Mouse (Mus musculus): ENCODE results near the gene Gm20388. TPM values are rescaled to one million over a fixed set of nuclear protein-coding genes. Genes with fewer than 3 reads are reported as not detected.

The Gm20388 gene
- polyA plus RNA-seq, 1 experiment from 2014 or later: not detected

DNA sequence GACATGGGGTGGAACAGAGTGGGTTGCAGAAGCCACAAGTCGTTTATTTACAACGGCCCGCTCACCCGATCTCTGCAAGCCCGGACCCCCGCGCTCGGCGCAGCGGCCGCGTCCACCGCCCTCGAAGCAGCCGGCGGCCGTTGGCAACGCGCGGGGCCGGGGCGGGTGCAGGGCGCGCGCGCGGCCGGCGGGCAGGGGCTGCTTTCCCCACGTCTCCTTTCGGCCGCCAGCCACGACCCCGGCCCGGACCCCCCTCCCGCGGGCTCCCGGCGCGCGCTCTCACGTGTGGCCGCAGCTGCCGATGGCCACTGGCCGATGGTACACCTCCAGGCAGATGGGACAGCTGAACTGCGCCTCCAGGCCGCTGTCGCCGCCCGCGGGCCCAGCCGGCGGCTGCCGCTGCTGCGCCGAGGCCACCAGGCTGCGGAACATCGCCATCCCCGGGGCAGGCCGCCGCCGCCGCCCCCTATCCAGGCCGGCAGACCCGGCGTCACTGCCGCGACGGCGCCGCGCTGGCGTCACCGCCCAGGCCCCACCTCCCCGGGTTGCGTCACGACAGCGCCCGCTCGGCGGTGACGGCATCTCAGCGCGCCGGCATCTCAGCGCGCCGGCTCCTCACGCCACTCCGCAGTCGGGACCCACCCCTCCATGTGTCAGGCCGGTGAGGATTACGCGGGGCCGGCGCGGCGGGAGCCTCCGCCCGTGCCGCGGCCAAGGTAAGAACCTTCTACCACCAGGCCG, 2565.1 kb downstream of the Gm20388 start, which contains the start of the genes Rnf166 and Ctu2:
Gene Rnf166 (minus strand): TSS at position 485 of the 741 bp plus-strand sequence.
Gene Ctu2 (plus strand): TSS at position 564 of the 741 bp plus-strand sequence.
- peaks cover 8% of the 10 kb centered on the region; the same call in 1 of the 2 replicates for H3K4me1 ChIP-seq (replicated peaks; ENCODE audit: control insufficient read depth, insufficient read depth)
- DNase-seq (ENCODE audit: low spot score) (peak; percentile 93), ATAC-seq (ENCODE audit: low FRiP score, low TSS enrichment) (peak; percentile 91)
- peaks cover 6% of the 10 kb centered on the region for H3K36me3 ChIP-seq (ENCODE audit: control insufficient read depth, insufficient read depth, low read length)
- peak within 1 kb of the TSS; percentile 75 for H3K27ac ChIP-seq (replicated peaks)
- no peaks in the 10 kb centered on the region for H3K27me3 ChIP-seq (ENCODE audit: control insufficient read depth, insufficient read depth, low read length)
- H3K4me3 ChIP-seq (ENCODE audit: low read depth, low read length): peak within 1 kb of the TSS; percentile 99
- no peak; the same call in 1 of the 2 replicates for TF ChIP-seq CTCF (IDR thresholded peaks at IDR 0.05; ENCODE audit: low read depth)
- H3K9me3 ChIP-seq (ENCODE audit: control insufficient read depth, low read length): no peaks in the 10 kb centered on the region
- peak within 1 kb of the TSS; percentile 86 for H3K4me2 ChIP-seq (replicated peaks; ENCODE audit: low read depth)
- H3K9ac ChIP-seq (ENCODE audit: low read length): peak within 1 kb of the TSS; percentile 93
- under 1% methylated on average over 84 of the region's 103 CpGs for WGBS

GRCm38 (mm10) chr8:122482448-122482847, 2571.8 kb downstream of the Gm20388 start:
- Histone ChIP-seq H3K27me3 (ENCODE audit: control insufficient read depth, insufficient read depth, low read length) (no peaks in the 10 kb centered on the region), H3K4me3 (ENCODE audit: low read depth, low read length) (no peak overlapping the region), H3K4me2 (replicated peaks; ENCODE audit: low read depth) (no peak overlapping the region), H3K36me3 (ENCODE audit: control insufficient read depth, insufficient read depth, low read length) (peaks cover 46% of the 10 kb centered on the region), H3K9ac (ENCODE audit: low read length) (no peak overlapping the region), H3K27ac (replicated peaks) (no peak overlapping the region), H3K4me1 (replicated peaks; ENCODE audit: control insufficient read depth, insufficient read depth) (no peaks in the 10 kb centered on the region), H3K9me3 (ENCODE audit: control insufficient read depth, low read length) (no peaks in the 10 kb centered on the region)
- no peak for DNase-seq (ENCODE audit: low spot score)
- 89% methylated on average over 8 of the region's 8 CpGs for WGBS
- ATAC-seq (ENCODE audit: low FRiP score, low TSS enrichment): no peak
- TF ChIP-seq EP300 (optimal IDR thresholded peaks at IDR 0.05) (no peak), CTCF (IDR thresholded peaks at IDR 0.05; ENCODE audit: low read depth) (no peak)

GRCm38 (mm10) chr8:122483877-122484276, 2573.2 kb downstream of the Gm20388 start:
- no peak overlapping the region for H3K4me2 ChIP-seq (replicated peaks; ENCODE audit: low read depth)
- no peaks in the 10 kb centered on the region for H3K27me3 ChIP-seq (ENCODE audit: control insufficient read depth, insufficient read depth, low read length)
- TF ChIP-seq EP300 (optimal IDR thresholded peaks at IDR 0.05): no peak
- peak; percentile 51 for TF ChIP-seq CTCF (IDR thresholded peaks at IDR 0.05; ENCODE audit: low read depth)
- H3K36me3 ChIP-seq (ENCODE audit: control insufficient read depth, insufficient read depth, low read length): peaks cover 47% of the 10 kb centered on the region
- H3K9ac ChIP-seq (ENCODE audit: low read length): no peak overlapping the region
- WGBS: 97% methylated on average over 7 of the region's 7 CpGs
- no peak overlapping the region for H3K4me3 ChIP-seq (ENCODE audit: low read depth, low read length)
- H3K4me1 ChIP-seq (replicated peaks; ENCODE audit: control insufficient read depth, insufficient read depth): no peaks in the 10 kb centered on the region
- H3K27ac ChIP-seq (replicated peaks): no peak overlapping the region
- no peak for DNase-seq (ENCODE audit: low spot score)
- no peaks in the 10 kb centered on the region for H3K9me3 ChIP-seq (ENCODE audit: control insufficient read depth, low read length)
- no peak for ATAC-seq (ENCODE audit: low FRiP score, low TSS enrichment)

DNA sequence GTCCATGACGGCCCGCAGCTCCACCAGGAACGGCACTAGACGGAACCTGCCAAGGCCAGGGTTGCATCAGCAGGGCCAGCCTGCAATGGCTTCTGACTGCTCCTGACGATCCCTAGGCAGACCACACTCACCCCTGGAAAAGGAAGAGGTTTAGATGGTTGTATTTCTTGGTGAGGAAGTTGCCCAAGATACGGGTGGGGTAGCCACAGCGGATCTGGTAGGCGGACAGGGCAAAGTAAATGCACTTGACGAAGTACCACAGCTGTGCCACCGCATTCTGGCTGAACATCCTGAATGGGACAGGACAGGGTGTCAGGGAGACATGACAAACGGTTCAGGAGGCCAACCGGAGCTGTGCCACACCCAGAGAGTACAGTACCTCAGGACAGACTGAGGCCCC, 2574.2 kb downstream of the Gm20388 start:
- DNase-seq (ENCODE audit: low spot score) (no peak), ATAC-seq (ENCODE audit: low FRiP score, low TSS enrichment) (no peak)
- WGBS: 80% methylated on average over 12 of the region's 12 CpGs
- H3K4me2 ChIP-seq (replicated peaks; ENCODE audit: low read depth): no peak overlapping the region
- TF ChIP-seq CTCF (IDR thresholded peaks at IDR 0.05; ENCODE audit: low read depth) (no peak), EP300 (optimal IDR thresholded peaks at IDR 0.05) (no peak)
- no peak overlapping the region for H3K27ac ChIP-seq (replicated peaks)
- no peak overlapping the region for H3K9ac ChIP-seq (ENCODE audit: low read length)
- no peaks in the 10 kb centered on the region for H3K27me3 ChIP-seq (ENCODE audit: control insufficient read depth, insufficient read depth, low read length)
- no peaks in the 10 kb centered on the region for H3K4me1 ChIP-seq (replicated peaks; ENCODE audit: control insufficient read depth, insufficient read depth)
- H3K4me3 ChIP-seq (ENCODE audit: low read depth, low read length): no peak overlapping the region
- no peaks in the 10 kb centered on the region for H3K9me3 ChIP-seq (ENCODE audit: control insufficient read depth, low read length)
- peaks cover 49% of the 10 kb centered on the region for H3K36me3 ChIP-seq (ENCODE audit: control insufficient read depth, insufficient read depth, low read length)

GRCm38 (mm10) chr8:122488387-122488786, 2577.7 kb downstream of the Gm20388 start:
- H3K27ac ChIP-seq (replicated peaks): no peak overlapping the region
- DNase-seq (ENCODE audit: low spot score): no peak
- no peak overlapping the region for H3K9ac ChIP-seq (ENCODE audit: low read length)
- WGBS: 93% methylated on average over 9 of the region's 9 CpGs
- no peaks in the 10 kb centered on the region for H3K9me3 ChIP-seq (ENCODE audit: control insufficient read depth, low read length)
- no peak for ATAC-seq (ENCODE audit: low FRiP score, low TSS enrichment)
- no peaks in the 10 kb centered on the region for H3K27me3 ChIP-seq (ENCODE audit: control insufficient read depth, insufficient read depth, low read length)
- no peak overlapping the region for H3K4me3 ChIP-seq (ENCODE audit: low read depth, low read length)
- no peak overlapping the region for H3K4me2 ChIP-seq (replicated peaks; ENCODE audit: low read depth)
- no peak for TF ChIP-seq CTCF (IDR thresholded peaks at IDR 0.05; ENCODE audit: low read depth)
- no peak for TF ChIP-seq EP300 (optimal IDR thresholded peaks at IDR 0.05)
- H3K36me3 ChIP-seq (ENCODE audit: control insufficient read depth, insufficient read depth, low read length): peaks cover 38% of the 10 kb centered on the region
- H3K4me1 ChIP-seq (replicated peaks; ENCODE audit: control insufficient read depth, insufficient read depth): no peaks in the 10 kb centered on the region

GRCm38 (mm10) chr8:122497016-122497734, 2586.5 kb downstream of the Gm20388 start:
- H3K27ac ChIP-seq (replicated peaks): no peak overlapping the region
- H3K4me2 ChIP-seq (replicated peaks; ENCODE audit: low read depth): no peak overlapping the region
- H3K9me3 ChIP-seq (ENCODE audit: control insufficient read depth, low read length): no peaks in the 10 kb centered on the region
- ATAC-seq (ENCODE audit: low FRiP score, low TSS enrichment) (no peak), DNase-seq (ENCODE audit: low spot score) (no peak)
- H3K4me1 ChIP-seq (replicated peaks; ENCODE audit: control insufficient read depth, insufficient read depth): no peaks in the 10 kb centered on the region
- TF ChIP-seq CTCF (IDR thresholded peaks at IDR 0.05; ENCODE audit: low read depth): no peak
- no peak for TF ChIP-seq EP300 (optimal IDR thresholded peaks at IDR 0.05)
- WGBS: 79% methylated on average over 11 of the region's 12 CpGs
- H3K9ac ChIP-seq (ENCODE audit: low read length): no peak overlapping the region
- H3K27me3 ChIP-seq (ENCODE audit: control insufficient read depth, insufficient read depth, low read length): no peaks in the 10 kb centered on the region
- no peak overlapping the region for H3K4me3 ChIP-seq (ENCODE audit: low read depth, low read length)
- H3K36me3 ChIP-seq (ENCODE audit: control insufficient read depth, insufficient read depth, low read length): peaks cover 29% of the 10 kb centered on the region
